Mouse (Mus musculus): ENCODE data around the gene Prr12. TPM values are rescaled to one million over a fixed set of nuclear protein-coding genes. Genes with fewer than 3 reads are reported as not detected.
"Not testable (repeated sequence)": the region's sequence is repeated elsewhere in the genome, so short reads cannot be mapped to it uniquely, and the experiment has no call there.

Gene Prr12
- total RNA-seq, 4 experiments from 2014 or later, result 64.6 to 86.8 (median 70.0) TPM

DNA sequence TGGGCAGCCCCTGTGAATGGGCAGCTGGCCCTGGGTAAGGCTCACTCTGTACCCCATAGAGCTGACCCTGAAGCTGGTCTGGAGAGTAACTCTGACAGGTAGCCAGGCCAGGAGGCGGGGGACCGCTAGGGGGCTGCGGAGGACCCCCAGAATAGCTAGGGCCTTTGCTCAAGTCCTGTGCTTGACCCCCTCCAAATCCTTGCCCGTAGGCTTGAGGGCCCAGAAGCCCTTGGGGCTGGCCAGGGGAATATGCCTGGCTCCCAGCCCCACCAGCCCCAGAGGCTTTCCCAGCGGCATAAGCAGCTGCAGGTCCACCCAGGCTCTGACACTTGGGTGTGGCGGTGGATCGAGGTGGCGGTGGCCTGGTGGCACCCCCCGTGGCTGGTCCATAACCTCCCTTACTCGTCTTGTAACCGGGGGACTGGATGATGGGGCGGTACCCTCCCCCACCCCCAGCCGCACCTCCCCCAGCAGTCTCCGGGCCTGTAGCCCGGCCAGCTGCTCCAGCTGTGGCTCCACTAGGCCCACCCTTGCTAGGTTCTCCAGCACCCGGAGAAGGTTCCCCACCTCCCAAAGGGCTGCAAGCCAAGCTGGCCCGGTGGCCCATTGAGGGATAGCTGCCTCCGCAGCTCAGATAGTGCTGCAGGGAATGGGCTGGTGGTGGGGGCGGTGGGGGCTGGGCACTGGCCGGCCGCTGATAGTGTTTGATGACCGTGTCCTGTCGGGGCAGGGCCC, 3.6 kb downstream of the Prr12 start:
- DNase-seq, result no peak

DNA sequence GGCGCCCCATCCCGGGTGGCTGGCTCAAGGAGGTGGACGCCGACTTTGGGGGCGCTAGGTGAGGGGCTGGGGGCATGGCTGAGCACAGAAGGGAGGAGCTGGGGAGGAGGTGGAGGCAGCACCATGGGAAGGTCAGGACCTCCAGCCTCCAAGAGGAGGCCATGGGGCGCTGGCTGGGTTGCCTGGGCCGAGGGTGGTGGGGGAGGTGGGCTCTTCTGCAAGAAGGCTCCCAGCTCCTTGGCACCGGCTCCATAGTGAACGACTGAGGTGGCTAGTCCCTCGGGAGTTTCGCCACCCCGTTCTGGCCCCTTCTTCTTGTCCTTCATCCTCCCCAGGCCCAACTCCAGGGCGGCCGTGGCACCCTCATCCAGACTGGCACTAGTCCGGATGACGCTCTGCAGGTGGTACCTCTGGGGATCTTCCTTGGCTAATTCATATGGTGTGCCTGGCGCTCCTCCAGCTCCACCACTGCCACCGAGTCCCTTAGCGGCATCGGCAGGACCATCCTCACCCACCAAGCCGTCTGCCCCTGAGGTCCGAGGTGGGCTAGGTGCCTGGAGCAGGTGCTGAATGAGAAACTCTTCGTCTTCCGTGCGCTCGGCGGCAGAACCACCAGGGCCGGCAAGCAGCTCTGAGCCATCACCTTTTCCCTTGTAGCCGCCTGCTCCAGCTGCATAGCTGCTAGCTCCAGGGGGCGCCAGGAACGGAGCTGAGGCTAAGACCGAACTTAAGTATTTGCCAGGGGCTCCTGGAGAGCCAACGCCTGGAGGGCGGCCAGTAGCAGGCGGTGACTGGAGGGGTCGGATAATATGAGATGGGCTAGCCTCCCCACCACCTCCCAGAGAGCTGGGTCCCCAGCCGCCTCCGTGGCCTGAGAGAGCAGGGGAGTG, 4.4 kb downstream of the Prr12 start:
- no peak for DNase-seq

DNA sequence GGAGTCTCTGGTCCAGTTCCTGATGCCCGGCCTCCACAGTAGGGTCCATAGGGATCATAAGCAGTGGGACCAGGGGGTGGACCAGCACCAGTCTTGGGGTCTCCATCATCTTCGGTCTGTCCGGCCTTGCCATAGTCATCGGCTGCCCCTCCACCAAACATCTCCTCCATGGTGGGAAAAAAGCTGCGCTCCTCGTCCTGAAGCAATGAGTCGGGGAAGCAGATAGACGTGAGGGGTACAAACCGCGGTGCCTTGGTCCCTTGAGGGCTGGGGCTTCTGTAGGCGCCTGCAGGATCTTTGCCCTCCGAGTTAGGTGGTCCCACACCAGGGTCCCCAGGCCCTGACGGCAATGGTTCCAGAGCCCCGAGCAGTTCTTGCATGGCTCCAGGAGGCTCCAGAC, 5.2 kb downstream of the Prr12 start:
- DNase-seq, result no peak

DNA sequence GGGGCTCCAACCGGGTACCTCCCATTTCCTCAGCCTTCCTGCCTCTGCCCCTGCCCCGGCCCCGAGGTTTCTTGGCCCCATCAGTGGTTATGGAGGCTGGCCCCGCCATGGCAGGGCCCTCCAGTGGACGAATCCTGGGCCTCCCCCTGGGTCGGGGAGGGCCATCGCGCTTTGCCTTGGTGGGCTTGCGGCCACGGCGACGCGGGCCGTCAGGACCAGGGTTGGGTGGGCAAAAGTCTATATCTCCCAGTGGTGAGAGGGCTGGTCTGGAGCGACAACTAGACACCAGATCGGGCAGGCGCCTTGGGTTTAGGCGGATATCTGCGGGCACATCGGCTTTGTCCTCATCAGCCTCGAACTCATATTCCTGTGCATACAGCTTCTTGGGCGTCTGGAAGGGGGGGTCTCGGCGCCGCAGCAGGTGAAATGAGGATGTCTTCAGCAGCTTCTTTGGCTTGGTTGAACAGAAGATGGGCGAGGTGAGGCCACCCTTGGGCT, 5.8 kb downstream of the Prr12 start:
- DNase-seq, result no peak

DNA sequence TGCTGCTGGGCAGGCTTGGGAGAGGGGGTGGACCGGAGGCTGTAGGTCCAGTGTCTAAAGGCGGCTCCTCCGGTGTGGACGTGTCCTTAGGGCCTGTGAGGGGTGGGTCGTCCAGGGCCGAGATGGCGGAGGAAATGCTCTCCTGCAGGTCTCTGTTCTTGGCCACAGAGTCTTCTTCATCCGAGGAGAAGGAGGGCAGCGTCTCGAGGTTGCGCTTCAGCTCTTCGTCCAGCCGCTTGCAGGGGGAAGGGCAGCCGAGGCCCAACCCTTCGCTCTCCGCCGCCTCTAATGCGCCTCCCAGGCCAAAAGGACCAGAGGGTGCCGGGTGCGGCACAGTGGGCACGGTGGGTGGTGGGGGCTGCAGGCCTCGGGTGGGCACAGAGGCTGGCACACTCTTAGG, 6.9 kb downstream of the Prr12 start:
- DNase-seq, result no peak

DNA sequence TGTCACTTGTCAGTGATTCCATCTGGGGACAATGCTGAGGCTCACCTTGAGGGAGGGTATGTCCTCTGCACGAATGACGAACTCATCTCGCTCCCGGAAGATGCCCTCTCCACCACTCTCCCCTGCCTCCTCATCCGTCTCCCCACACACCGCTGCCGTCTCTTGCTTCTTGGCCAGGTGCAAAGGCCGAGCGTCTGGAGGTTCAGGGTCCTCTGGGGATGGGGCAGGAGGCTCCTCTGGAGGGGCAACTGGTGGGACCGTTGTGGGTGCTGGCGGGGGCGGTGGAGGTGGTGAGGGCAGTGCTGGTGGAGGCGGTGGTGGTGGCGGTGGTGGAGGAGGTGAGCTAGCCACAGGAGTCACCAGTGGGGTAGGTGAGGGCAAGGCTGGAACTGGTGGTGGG, 9.4 kb downstream of the Prr12 start:
- no peak for DNase-seq

DNA sequence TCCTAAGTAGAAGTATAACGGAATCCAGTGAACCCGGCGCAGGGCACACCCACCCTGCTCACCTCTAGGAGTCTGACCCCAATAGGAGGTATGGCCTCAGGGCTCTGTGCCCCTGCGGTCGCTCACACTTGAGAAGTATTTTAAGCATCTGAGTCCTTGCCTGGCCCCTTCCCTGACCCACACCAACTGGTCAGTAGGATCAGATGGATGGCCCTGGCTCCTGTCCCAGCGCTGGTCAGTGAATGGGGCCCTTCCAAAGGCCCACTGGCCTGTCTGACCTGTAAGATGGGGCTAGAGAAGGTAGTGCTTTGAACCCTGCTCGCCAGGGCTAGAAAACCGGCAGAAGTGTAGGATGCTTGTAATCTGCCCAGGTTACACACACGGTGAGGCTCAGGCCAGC, 11.8 kb downstream of the Prr12 start:
- DNase-seq, result no peak

DNA sequence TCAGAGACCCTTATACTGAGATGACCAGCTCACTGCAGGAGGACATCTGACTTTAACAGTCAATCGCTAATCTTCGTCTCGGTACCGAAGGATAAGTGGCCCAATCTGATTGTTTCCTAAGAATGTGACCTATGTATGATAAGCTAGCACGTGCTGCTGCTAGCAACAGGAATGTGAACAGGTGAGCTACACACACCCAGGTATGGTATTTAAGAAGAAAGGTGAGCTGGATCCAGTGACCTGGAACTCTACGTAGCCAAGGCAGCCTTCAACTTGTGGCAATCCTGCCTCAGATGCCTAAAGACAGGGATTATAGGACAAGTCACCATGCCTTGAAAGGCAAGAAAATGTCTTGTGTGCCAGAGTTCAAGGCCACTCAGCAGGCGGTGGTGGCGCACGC, 14.3 kb downstream of the Prr12 start:
- no peak for DNase-seq

DNA sequence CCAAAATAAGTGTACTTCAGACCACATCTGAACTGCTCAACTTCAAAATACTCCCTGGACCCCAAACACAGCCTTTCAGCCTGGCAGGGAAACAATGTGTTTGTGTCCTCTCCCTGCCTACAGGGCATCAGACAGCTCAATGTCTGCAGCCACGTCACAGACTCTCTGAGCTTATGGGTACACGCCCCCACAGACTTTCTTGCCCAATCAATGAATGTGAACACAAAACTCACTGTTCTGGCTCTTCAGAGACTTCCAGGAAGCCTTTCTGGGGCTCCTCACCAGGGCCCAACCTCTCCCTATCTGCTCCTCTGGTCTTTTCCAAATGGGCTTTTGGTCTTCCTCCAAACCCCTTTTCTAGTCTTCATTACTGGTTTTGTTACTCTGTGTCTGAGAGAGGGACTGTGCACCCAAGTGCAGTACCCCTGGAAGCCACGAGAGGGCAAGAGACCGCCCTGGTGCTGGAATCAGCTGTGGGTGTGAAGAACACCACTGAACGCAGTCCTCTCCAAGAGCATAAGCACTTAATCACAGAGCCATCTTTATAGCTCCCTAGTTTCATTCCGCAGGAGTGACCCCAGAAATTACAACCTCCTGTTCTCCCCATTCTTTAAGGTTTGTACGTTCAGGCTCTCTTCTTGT, 14.8 kb downstream of the Prr12 start:
- DNase-seq, result no peak

DNA sequence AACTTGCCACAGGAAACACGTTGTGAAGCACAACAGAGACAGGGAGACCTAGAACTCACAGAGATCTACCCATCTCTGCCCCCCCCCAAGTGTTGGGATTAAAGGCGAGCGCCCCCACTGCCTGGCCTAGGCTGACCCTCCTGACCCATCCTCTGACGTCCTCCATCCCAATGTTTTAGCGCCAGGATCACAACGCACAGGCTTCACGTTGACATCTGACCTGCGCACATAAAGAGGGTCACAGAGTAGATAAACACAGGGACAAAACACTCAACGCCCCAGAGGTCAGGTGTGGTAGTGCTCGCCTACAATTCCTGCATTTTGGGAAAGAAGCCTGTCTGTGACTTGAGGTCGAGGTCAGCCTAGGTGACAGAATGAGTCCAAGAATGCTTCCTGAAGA, 16.0 kb downstream of the Prr12 start:
- DNase-seq, result no peak

DNA sequence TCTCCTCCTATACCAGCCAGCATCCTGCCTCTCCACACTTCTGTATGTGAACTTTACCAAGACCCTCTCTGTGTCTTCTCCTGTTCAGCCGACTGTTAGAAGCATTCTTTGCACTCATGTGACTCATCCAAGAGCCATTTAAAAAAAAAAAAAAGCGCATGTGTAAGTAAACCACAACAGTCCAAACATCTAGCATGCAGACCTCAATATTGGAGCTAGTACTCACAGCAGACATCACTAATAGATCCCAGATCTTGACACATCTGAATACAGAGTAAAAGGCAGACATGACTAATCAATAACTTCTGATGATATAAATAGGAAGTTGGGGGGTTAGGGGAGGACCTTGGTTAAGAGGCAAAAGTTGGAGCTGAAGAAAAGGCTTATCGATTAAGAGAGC, 17.1 kb downstream of the Prr12 start:
- no peak for DNase-seq

DNA sequence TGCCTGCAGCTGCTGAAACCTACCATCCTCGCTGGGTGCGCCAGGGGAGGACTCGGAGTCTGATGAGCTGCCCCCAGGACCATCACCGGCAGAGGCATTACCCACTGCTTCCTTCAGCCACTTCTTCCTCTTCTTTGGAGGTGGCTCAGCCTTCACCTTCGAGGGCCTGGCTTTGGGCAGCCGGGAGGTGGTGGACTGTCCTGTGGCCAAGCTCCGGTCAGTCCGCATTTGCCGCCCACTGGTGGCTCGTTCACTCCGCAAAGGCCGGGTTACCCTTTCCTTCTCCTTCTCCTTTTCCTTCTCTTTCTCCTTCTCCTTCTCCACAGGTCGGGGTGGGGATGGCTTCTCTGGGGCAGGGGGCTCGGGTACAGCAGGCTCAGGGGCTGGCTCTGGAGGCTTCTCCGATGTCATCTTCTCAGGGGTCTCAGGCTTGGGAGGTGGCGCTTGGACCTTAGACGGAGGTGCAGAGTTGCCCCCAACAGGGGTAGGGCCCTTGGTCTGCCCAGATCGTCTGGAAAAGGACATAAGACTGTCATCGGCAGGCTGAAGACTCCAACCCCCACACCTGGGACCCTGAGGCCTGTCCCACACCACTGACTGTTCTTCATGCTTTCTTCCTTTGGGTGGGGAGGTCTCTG, 18.8 kb downstream of the Prr12 start:
- no peak for DNase-seq

DNA sequence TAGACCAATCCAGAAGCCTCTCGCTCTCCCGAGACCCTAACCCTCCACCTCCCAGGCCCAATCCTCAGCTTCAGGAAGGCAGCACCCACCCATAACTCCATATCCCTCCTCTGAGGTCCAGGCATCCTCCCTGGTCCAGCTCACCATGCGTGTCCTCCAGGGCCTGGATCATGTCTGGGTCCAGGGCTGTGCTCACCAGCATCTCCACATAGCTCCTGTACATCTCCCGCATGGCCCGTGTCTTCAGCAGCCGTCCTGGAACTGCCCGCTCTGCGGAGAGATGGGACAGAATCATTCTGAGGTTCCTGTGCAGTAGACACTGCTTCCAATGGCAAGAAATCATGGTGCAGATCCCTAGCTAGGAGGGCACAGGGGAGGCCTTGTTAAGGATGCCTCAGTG, 21.8 kb downstream of the Prr12 start:
- no peak for DNase-seq

DNA sequence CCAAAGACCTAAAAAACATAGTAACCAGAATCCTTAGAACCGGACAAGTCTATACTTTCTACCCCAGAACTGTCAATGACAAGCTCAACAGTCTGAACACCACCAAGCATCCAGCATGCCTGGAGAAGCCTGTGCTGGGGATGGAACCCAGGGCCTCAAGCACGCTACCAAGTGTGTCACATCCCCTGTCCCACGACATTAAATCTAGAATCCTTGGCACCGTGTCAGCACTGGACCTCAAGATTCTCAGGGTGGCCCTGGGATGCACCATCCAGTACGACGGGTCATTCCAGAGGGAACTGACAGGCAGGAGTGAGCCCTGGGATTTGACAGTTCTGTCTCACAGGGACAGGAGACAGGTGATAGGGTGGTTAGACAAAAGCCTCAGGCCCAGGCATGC, 22.7 kb downstream of the Prr12 start:
- no peak for DNase-seq

DNA sequence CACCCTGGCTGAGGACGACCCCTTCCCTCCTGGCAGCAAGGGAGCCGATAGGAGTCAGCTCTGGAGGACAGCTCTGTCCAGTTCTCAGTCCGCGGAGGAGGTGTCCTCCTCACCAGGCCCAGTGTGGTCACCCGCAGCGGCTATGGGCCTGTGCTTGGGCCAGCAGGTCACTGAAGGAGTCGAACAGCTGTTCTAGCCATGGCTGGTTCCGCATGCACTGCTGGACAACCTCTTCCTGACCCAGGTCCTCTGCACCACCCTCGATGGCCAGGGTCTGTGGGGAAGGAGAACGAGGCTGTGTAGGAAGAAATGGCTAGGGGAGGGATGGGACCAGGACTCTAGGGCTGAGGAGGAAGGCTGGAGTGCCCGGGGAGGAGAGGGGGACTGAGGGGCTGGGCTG, 24.3 kb downstream of the Prr12 start:
- no peak for DNase-seq

DNA sequence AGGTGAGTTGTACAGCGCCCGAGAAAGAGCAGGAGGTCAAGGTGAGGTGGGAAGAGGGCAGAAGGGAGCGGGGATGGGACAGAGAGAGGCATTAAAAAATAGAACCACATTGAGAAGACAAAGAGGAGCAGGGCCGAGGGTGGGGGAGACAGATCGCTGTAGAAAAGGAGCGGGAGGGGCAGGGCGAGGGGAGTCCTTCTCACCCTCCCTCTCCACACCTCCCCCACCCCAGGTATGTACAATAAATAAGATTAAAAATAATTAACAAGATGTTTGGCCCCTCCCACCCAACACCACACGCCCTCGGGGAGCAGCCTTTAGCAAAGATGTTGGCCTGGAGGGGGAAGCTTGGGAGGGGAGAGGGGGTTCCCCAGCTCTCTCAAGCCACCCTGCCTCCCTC, 24.9 kb downstream of the Prr12 start:
- no peak for DNase-seq

DNA sequence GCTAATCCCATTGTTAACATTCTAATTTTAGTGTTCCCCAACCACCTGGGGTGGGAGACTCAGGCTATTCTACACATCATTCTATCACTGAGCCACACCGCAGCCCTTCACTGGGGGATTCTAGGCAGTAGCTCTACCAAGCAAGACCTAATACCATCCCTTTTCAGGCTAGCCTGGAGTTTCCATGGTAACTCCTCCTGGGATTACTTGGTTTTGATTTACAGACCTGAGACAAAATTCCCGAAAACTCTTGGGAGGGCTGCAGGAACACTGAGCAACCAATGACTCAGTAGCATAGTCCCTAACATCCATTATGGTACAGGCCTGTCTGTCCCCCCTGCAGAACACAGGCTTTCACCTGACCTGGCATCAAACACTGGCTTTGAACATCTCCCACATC, 26.4 kb downstream of the Prr12 start:
- DNase-seq, result no peak

DNA sequence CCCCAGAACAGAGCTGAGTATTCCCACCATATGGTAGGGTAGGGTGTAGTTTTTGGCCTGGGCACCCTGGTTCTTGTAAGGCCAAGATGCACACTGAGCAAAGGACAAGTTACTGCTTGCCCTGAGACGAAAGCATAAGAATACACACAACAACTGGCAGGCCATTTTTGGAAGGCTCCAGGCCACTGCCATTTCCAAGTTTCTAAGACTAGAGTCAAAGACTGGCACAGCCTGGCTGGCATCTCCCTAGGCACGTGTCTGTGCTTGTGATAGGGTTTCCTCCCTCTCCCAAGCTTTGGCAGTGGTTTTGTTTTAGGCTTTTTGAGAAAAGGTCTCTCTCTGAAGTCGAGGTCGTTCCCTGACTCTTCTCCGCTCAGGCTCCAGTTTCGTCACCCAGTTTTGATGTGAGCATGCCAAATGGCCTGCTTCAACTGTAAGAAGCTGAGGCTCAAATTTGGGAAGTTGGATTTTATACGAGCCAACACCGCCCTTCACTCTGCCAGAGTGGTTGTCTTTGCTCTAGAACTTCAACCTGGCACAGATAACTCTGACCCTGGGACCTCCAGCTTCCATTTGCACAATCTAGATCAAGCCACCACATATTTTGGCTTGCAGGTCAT, 27.0 kb downstream of the Prr12 start:
- DNase-seq, result peak; percentile 74

DNA sequence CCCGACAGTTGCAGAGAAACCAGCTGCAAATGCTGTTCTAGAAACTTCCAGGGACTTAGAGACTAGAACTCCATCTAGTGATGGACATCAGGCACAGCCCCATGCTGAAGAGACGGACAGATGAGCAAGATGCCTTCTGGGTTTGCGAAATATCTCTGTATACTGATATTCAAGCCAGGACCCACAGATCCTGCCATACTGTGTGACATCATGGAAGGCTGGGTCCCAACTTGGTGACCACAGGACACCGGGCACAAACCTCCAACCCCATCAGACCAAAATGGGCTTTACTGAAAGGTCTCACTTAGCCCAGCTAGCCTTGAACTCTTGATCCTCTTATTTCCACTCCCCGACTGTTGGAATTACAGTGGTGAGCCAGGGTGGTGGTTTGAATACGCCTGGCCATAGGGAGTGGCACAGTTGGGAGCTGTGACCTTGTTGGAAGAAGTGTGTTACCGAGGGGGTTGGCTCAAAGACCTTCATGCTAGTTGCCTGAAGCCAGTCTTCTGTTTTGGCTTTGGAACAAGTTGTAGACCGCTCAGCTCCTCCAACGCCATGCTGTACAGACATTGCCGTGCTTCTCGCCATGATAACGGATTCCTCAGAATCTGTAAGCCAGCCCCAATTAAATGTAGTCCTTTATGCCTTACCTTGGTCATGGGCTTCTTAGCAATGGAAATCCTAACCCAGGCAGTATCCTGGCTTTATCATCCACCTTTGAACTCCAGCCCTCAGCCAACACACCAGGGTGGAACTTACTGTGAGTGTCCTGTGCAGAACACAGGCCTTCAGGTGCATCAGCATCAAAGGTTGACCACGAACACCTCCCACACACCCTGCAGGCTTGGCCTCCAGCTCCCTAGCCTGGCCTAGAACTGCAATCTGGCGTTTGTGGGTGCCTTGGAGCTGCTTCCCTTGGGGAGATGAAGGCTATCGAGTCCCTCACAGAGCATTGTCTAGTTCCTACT, 28.1 kb downstream of the Prr12 start:
- DNase-seq, result no peak

DNA sequence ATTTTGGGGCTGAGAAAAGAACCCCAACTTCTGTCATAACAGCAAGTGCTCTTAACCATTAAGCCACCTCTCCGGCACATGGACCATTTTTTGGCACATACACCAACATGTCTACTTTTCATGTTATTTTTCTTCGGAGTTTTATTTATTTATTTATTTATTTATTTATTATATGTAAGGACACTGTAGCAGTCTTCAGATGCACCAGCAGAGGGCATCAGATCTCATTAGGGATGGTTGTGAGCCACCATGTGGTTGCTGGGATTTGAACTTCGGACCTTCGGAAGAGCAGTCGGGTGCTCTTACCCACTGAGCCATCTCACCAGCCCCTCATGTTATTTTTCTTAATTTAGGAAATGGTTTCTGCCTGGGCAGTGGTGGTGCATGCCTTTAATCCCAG, 29.0 kb downstream of the Prr12 start:
- DNase-seq, result not testable (repeated sequence)

DNA sequence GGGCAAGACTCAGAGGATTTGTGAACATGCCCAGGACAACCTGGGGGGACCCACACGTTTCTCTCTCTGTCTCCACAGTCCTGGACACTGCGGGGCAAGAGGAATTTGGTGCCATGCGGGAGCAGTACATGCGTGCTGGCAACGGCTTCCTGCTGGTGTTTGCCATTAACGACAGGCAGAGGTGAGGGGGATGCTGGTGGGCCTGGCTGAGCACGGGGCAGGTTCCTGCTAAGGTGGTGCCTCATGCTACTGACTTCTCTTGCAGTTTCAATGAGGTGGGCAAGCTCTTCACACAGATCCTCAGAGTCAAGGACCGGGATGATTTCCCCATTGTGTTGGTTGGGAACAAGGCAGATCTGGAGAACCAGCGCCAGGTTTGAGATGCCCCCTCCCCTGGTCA, 32.5 kb downstream of the Prr12 start:
- no peak for DNase-seq

Measured in adrenal gland, adult 8-10 months (tissue).